Mouse (Mus musculus): Measurements from ENCODE around the gene Stk10. TPM values are rescaled to one million over a fixed set of nuclear protein-coding genes. Genes with fewer than 3 reads are reported as not detected.

The Stk10 gene
- polyA plus RNA-seq, 1 experiment: 7.2 TPM

DNA sequence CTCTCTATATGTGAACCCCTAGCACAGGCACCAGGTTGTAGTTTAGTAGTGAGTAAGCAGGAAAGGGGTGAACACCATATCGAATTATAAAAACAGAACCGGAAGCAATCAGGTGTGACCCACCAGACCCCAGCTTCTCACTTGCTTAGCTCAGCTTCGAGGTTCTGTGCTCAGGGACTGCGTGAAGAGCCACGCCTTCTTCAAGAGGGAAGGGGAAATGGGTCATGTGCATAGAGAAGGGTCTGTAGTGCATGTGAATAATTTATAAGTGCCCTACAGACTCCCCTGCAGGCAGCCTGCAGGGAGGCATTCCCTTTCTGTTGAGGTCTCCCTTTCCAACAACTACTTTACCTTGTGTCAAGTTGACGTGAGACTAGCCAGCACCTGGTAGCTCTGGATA is 52.9 kb downstream of the Stk10 start:
- Histone ChIP-seq H3K9ac (ENCODE audit: low read depth, poor library complexity, severe bottlenecking) (no peak overlapping the region), H3K36me3 (ENCODE audit: control insufficient read depth, insufficient read depth, low read length, poor library complexity, severe bottlenecking) (no peaks in the 10 kb centered on the region), H3K4me3 (ENCODE audit: low read depth, low read length) (no peak overlapping the region), H3K27ac (ENCODE audit: insufficient read depth, low read length) (no peak overlapping the region), H3K4me1 (ENCODE audit: control insufficient read depth, insufficient read depth, low read length) (no peaks in the 10 kb centered on the region), H3K27me3 (ENCODE audit: control insufficient read depth, insufficient read depth, low read length, poor library complexity, severe bottlenecking) (no peaks in the 10 kb centered on the region), H3K9me3 (replicated peaks; ENCODE audit: control insufficient read depth, insufficient read depth, low read length, poor library complexity, severe bottlenecking) (no peaks in the 10 kb centered on the region)
- TF ChIP-seq POLR2A (IDR thresholded peaks at IDR 0.05; ENCODE audit: insufficient read depth, low read length) (no peak), EP300 (IDR thresholded peaks at IDR 0.05; ENCODE audit: insufficient read depth, low read depth, low read length) (no peak), CTCF (IDR thresholded peaks at IDR 0.05; ENCODE audit: low read depth, low read length) (no peak)

DNA sequence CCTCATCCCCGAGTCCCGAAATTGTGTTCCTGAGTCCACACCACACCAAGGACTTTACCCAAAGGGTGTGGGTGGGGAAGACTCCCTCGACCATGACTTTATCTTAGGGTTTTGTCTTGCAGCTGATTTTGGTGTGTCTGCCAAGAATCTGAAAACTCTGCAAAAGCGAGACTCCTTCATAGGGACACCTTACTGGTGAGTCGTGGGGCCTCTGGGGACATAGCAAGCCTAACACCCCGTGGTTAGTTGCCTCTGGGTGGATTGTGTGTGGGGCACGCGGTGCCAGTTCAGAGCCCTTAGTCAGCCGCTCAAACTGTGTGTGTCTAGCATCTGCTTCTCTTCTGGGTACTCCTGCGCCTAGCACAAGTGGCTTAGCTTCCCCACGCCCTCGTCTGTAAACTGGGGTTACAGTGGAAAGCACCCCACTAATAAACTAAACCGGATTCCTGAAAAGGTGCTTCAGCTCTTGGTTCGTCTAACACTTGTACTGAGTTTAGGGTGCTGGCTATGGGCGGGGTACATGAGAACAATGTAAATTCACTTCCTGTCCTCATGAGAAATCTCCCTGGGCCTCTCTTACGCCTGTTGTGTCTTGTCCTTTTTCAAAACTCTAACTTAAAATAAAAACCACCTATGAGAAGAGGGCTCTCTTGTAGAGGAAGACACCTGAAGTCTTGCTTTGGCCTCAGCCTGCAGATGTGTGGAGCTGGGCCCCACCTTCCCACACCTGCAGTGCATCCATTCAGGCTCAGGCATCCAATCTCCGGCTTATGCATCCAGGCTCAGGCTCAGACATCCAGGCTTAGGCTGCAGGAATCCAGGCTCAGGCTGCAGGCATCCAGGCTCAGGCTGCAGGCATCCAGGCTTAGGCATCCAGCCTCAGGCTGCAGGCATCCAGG is 54.3 kb downstream of the Stk10 start:
- Histone ChIP-seq H3K9me3 (replicated peaks; ENCODE audit: control insufficient read depth, insufficient read depth, low read length, poor library complexity, severe bottlenecking) (no peaks in the 10 kb centered on the region), H3K27me3 (ENCODE audit: control insufficient read depth, insufficient read depth, low read length, poor library complexity, severe bottlenecking) (no peaks in the 10 kb centered on the region), H3K36me3 (ENCODE audit: control insufficient read depth, insufficient read depth, low read length, poor library complexity, severe bottlenecking) (no peaks in the 10 kb centered on the region), H3K4me3 (ENCODE audit: low read depth, low read length) (no peak overlapping the region), H3K27ac (ENCODE audit: insufficient read depth, low read length) (no peak overlapping the region), H3K4me1 (ENCODE audit: control insufficient read depth, insufficient read depth, low read length) (no peaks in the 10 kb centered on the region), H3K9ac (ENCODE audit: low read depth, poor library complexity, severe bottlenecking) (no peak overlapping the region)
- TF ChIP-seq EP300 (IDR thresholded peaks at IDR 0.05; ENCODE audit: insufficient read depth, low read depth, low read length): no peak

GRCm38 (mm10) chr11:32588090-32588891 is 55.2 kb downstream of the Stk10 start:
- Histone ChIP-seq H3K27me3 (ENCODE audit: control insufficient read depth, insufficient read depth, low read length, poor library complexity, severe bottlenecking) (no peaks in the 10 kb centered on the region), H3K9ac (ENCODE audit: low read depth, poor library complexity, severe bottlenecking) (no peak overlapping the region)

DNA sequence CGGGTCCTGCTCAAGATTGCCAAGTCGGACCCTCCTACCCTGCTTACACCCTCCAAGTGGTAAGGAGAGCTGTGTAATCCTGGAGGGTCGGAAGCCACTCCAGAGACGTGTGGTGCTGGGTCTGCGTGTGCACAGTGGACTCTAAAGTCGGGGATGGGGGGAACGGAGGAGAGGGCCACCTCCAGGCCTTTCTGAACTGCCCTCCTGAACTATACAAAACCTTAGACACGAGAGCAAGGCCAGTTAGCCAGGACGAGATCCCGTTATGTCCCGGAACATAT is 55.7 kb downstream of the Stk10 start:
- no peak overlapping the region for H3K9ac ChIP-seq (ENCODE audit: low read depth, poor library complexity, severe bottlenecking)
- no peak overlapping the region for H3K4me3 ChIP-seq (ENCODE audit: low read depth, low read length)
- no peaks in the 10 kb centered on the region for H3K27me3 ChIP-seq (ENCODE audit: control insufficient read depth, insufficient read depth, low read length, poor library complexity, severe bottlenecking)
- H3K27ac ChIP-seq (ENCODE audit: insufficient read depth, low read length): no peak overlapping the region
- H3K9me3 ChIP-seq (replicated peaks; ENCODE audit: control insufficient read depth, insufficient read depth, low read length, poor library complexity, severe bottlenecking): no peaks in the 10 kb centered on the region
- no peaks in the 10 kb centered on the region for H3K36me3 ChIP-seq (ENCODE audit: control insufficient read depth, insufficient read depth, low read length, poor library complexity, severe bottlenecking)
- H3K4me1 ChIP-seq (ENCODE audit: control insufficient read depth, insufficient read depth, low read length): no peaks in the 10 kb centered on the region
- TF ChIP-seq POLR2A (IDR thresholded peaks at IDR 0.05; ENCODE audit: insufficient read depth, low read length) (no peak), EP300 (IDR thresholded peaks at IDR 0.05; ENCODE audit: insufficient read depth, low read depth, low read length) (no peak), CTCF (IDR thresholded peaks at IDR 0.05; ENCODE audit: low read depth, low read length) (no peak)

More at GRCm38 (mm10) chr11:32588090-32588891, 55.2 kb downstream of the Stk10 start:
- H3K9me3 ChIP-seq (replicated peaks; ENCODE audit: control insufficient read depth, insufficient read depth, low read length, poor library complexity, severe bottlenecking): no peaks in the 10 kb centered on the region
- peak; percentile 93 for TF ChIP-seq CTCF (IDR thresholded peaks at IDR 0.05; ENCODE audit: low read depth, low read length)
- no peak for TF ChIP-seq POLR2A (IDR thresholded peaks at IDR 0.05; ENCODE audit: insufficient read depth, low read length)
- H3K36me3 ChIP-seq (ENCODE audit: control insufficient read depth, insufficient read depth, low read length, poor library complexity, severe bottlenecking): no peaks in the 10 kb centered on the region
- no peak overlapping the region for H3K4me3 ChIP-seq (ENCODE audit: low read depth, low read length)
- H3K27ac ChIP-seq (ENCODE audit: insufficient read depth, low read length): no peak overlapping the region
- H3K4me1 ChIP-seq (ENCODE audit: control insufficient read depth, insufficient read depth, low read length): no peaks in the 10 kb centered on the region

DNA sequence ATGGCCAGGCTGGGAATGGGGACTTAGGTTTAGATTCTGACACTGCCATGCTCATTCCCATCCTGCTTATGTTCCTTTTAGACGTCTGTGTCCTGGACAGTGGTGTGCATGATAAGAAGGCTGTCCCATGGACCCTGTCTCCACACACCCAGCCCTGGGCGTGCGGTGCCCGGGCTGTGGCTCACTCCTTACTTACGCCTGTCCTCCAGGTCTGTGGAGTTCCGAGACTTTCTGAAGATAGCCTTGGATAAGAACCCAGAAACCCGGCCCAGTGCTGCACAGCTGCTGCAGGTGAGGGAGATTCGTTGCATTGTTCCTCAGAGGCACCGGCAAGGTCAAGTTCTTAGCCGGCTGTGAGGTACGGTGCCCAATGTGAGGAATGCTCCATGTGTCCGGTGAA is 56.1 kb downstream of the Stk10 start:
- Histone ChIP-seq H3K9ac (ENCODE audit: low read depth, poor library complexity, severe bottlenecking) (no peak overlapping the region), H3K36me3 (ENCODE audit: control insufficient read depth, insufficient read depth, low read length, poor library complexity, severe bottlenecking) (no peaks in the 10 kb centered on the region), H3K4me3 (ENCODE audit: low read depth, low read length) (no peak overlapping the region), H3K27me3 (ENCODE audit: control insufficient read depth, insufficient read depth, low read length, poor library complexity, severe bottlenecking) (no peaks in the 10 kb centered on the region), H3K4me1 (ENCODE audit: control insufficient read depth, insufficient read depth, low read length) (no peaks in the 10 kb centered on the region), H3K27ac (ENCODE audit: insufficient read depth, low read length) (no peak overlapping the region), H3K9me3 (replicated peaks; ENCODE audit: control insufficient read depth, insufficient read depth, low read length, poor library complexity, severe bottlenecking) (no peaks in the 10 kb centered on the region)
- TF ChIP-seq POLR2A (IDR thresholded peaks at IDR 0.05; ENCODE audit: insufficient read depth, low read length) (no peak), CTCF (IDR thresholded peaks at IDR 0.05; ENCODE audit: low read depth, low read length) (no peak), EP300 (IDR thresholded peaks at IDR 0.05; ENCODE audit: insufficient read depth, low read depth, low read length) (no peak)

DNA sequence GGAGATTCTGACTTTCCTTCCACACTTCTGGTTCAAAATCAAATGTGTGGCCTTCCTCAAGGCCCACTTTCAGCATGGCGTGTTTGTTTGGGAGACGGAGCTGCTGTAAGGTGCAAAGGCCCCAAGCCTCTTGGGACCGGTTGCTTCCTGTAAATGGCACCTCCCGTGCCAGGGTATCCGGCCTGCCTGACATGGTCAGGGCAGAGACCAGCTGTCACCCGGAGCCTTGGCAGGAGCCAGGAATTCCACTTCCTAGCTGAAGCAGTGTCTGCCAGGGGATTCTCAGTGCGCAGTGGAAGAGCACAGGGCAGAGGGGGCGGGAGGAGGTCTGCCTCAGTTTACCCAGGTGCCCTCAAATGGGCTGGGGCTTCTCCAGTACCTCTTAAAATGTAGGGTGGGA is 56.7 kb downstream of the Stk10 start:
- no peaks in the 10 kb centered on the region for H3K27me3 ChIP-seq (ENCODE audit: control insufficient read depth, insufficient read depth, low read length, poor library complexity, severe bottlenecking)
- H3K27ac ChIP-seq (ENCODE audit: insufficient read depth, low read length): no peak overlapping the region
- TF ChIP-seq POLR2A (IDR thresholded peaks at IDR 0.05; ENCODE audit: insufficient read depth, low read length) (no peak), EP300 (IDR thresholded peaks at IDR 0.05; ENCODE audit: insufficient read depth, low read depth, low read length) (no peak), CTCF (IDR thresholded peaks at IDR 0.05; ENCODE audit: low read depth, low read length) (no peak)
- H3K4me1 ChIP-seq (ENCODE audit: control insufficient read depth, insufficient read depth, low read length): no peaks in the 10 kb centered on the region
- H3K9me3 ChIP-seq (replicated peaks; ENCODE audit: control insufficient read depth, insufficient read depth, low read length, poor library complexity, severe bottlenecking): no peaks in the 10 kb centered on the region
- H3K9ac ChIP-seq (ENCODE audit: low read depth, poor library complexity, severe bottlenecking): no peak overlapping the region
- no peaks in the 10 kb centered on the region for H3K36me3 ChIP-seq (ENCODE audit: control insufficient read depth, insufficient read depth, low read length, poor library complexity, severe bottlenecking)
- no peak overlapping the region for H3K4me3 ChIP-seq (ENCODE audit: low read depth, low read length)
